Mouse (Mus musculus) A20 (cell line): Measurements from ENCODE around the gene Tk1.

Experiments used
- DNase-seq: peaks from one replicate; pipeline ENCODE4 v3.0.0-alpha.2; 2011; ENCODE audit warnings: low read depth, low spot score

Tk1 gene

GRCm38 (mm10) chr11:117825333-117826101 is at the start of gene Tk1, which contains the start of gene Afmid:
Tk1 (minus strand) TSS chr11:117826092.
Afmid (plus strand) TSS chr11:117825924.
- peak; percentile 92 for DNase-seq

DNA sequence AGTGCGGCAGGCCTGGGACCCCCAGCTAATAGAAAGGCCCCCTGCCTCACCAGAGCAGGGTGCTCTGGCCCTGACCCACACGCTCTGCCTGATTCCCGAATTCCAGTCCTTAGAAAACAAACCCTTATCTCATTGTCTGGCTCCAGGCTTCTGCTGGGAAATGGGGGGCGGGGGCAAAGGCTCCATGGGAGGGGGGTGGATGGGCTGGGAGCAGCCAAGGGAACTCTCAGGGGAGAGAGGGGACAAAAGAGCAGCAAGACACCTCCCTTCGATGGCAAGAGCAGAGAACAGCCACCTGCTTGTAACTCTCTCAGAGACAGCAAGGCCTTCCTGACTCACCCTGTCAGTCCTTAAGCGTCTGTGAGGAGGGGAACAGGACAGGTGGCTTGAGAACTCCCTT is 49.8 kb upstream of the Tk1 start:
- no peak for DNase-seq

DNA sequence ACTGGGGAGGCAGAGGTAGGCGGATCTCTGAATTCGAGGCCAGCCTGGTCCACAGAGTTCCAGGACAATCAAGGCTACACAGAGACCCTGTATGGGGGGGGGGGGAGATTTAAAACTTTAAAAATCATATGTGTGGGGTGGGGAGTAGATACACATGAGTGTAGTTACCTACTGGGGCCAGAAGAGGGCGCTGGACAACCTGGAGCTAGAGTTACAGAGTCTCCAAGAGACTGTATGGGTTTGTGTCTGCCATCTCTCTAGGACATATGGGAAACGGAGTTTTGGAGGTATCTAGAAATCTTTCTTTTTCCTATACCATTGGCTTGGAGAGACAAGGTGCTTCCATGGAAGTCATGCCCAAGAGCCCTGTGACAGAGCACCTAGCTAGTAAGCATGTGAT is 48.5 kb upstream of the Tk1 start:
- DNase-seq, result peak; percentile 39

GRCm38 (mm10) chr11:117872861-117873608 is 47.1 kb upstream of the Tk1 start, which contains the start of gene Tha1:
Tha1 (minus strand) TSS chr11:117873481.
- DNase-seq, result no peak

DNA sequence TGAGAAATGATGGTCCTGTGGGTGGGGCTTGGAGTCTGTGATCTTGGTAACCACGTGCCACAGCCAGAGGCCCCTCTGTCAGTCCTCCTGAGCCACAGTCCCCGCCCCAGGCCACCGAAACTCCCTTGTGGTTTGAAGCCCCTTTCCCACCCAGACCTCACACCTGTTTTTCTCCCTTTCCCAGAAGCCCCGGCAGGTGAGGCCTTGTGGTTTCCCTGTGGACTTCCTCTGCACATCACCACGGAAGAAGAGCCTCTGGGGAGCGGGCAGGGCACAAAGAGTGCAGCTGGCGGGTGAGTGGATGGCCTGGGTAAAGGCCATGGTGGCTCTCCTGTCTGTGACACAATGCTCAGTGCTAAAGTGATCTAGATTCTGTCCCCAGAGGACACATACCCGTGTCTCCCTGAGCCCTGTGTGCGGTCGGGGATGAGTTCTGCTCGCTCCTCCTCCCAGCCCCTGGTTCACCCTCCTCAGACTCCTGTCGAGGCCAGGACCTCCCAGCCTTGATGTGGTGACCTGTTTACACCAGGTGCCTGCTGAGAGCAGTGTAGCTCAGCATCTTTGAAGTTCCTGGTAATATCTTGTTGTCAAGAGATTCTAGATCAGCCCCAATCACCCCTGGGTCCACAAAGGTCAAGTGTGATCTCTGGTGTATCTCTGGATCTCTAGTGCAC is 46.2 kb upstream of the Tk1 start:
- DNase-seq, result no peak

- DNase-seq, result no peak
Measured at GRCm38 (mm10) chr11:117871376-117871775, 45.5 kb upstream of the Tk1 start.

GRCm38 (mm10) chr11:117870688-117871365 is 44.9 kb upstream of the Tk1 start:
- DNase-seq, result peak; percentile 72

GRCm38 (mm10) chr11:117865988-117866387 is 40.1 kb upstream of the Tk1 start:
- DNase-seq, result peak; percentile 52

DNA sequence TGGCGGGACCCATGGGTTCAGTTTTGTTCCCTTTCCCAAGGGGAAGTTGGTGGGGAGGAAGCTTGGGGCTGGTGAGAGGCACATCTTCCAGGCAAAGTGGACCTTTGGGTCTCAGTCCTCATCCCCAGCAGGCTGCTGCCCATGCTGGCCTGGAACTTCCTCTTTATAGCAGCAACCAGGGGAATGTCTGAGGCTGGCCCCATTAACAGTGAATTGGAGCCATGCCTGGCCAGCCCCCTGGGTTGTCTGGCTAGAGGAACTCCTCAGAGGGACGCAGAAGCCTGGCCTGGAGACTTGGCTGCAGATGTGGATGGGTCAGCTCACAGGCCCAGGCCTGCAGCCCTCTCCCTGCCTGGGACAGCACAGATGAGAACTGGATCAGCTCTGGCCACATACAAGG is 38.9 kb upstream of the Tk1 start:
- no peak for DNase-seq

DNA sequence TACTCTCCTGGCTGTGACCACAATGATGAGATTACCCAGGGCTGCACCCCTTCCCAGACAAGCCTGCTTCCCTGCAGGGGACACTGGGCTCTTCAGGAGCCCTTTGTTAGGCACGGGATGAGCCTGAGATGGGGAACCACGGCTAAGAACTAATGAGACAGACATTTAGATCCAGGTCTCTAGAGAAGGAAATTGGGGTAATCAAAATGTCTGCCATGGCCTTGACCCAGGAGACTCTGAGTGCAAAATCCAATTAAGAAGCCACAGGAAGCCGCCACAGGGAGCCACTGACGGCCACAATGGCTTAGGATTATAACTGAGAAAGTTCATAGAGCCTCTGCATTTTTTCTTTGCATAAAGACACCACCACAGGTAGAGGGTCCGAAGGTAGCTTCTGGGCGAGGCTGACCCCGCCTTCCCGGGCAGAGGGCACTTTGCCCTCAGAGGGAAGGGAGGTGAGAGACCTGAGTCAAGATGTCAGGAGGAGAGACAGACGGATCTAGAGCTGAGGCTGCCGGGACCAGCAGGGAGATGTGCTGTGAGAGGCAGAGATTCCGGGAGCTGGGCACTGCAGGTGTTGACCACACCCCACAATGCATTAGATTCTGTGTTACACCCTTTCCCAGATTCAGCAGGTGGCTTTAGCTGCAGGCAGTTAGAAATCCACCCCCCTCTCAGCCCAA is 37.4 kb upstream of the Tk1 start:
- no peak for DNase-seq

DNA sequence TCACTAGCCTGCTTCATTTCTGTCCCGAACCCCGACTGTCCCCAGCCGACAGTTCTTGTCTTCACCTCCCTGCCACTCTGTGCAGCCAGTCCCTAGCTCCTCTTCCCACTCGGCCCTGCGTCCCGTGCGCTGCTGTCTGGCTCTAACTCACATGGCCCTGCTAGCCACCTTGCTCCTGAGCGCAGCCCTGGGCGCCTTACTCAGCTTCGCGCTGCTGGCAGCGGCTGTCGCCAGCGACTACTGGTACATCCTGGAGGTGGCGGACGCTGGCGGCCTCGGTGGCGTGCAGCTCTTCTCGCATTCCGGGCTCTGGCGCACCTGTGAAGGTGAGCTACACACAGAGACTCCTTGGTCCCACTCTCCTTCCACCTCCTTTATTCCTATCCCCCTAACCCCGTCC is 34.7 kb upstream of the Tk1 start, which contains the start of gene Tmem235:
Gene Tmem235, plus strand, starts transcription at position 152 of the 400 bp plus-strand sequence.
- DNase-seq, result no peak

DNA sequence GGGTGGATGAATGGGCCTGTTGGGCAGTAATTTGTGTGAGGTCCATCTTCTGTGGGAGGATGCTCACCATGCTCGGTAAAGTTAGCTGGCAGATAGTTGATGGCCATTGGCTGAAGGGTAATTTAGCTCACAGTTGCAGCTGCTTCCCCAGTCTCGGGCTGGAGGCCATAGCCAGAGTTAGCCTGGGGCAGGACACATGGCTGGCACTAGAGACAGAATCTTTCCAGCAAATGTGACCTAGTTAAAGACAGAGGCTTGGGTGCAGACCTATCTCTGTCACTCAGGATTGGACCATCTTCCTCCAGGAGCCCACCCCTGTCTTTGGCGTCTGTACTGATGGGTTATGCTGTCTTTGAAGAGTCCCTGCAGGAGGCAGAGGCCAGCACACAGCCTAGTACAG is 32.5 kb upstream of the Tk1 start:
- no peak for DNase-seq

DNA sequence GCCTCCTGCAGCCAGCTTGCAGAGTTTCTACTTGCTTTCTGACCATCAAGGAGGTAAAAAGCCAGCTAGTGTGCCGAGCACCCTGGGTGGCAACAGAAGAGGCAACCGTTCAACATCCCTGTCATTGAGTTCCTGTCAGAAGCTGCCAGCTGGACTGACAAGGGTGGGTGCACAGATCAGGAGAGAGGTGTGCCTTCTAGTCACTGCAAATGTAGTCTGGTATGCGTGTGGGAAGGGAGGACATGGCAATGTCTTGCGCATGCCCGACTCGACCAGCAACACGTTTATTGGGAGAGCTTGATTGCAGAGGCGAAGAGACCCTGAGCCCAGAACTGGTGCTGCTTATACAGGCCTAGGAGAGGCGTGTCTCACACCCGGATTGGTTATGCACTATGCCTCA is 31.6 kb upstream of the Tk1 start:
- DNase-seq, result no peak

DNA sequence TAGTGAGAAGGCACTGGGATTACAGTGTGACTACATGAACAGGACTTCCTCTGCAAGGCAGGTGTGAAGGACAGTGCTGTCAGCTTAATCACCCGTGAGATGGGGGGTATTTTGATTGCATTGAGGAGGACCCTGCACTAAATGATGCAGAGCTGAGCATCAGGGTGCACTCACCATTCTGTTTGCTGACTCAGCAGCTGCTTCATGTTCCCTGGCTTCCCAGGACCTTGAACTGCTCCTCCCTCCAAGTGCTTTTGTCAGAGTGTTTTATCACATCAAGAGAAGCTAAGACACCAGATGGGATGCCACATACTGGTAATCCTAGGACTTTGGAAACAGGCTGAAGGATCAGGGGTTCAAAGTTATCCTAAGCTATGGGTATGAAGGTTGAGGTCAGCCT is 30.1 kb upstream of the Tk1 start:
- no peak for DNase-seq

GRCm38 (mm10) chr11:117855360-117855759 is 29.5 kb upstream of the Tk1 start:
- no peak for DNase-seq

DNA sequence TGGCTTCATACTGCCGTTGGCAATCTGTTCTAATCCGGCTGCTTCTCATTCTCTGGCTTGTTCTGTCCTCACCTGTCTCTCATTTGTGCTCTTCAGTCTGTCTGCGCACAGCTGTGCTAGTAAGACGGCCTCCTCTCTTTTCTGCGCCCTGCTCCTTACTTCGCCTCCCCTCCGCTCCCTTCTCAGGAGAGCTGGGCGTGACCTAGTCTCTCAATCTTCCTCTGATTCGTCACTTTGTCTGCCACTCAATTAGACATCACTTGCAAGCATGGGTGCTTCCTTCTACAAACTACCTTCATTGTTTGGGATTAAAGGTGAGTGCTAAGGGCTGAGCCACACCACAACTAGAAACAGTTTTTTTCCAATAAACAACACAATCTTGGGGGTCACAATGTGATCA is 28.3 kb upstream of the Tk1 start:
- no peak for DNase-seq

DNA sequence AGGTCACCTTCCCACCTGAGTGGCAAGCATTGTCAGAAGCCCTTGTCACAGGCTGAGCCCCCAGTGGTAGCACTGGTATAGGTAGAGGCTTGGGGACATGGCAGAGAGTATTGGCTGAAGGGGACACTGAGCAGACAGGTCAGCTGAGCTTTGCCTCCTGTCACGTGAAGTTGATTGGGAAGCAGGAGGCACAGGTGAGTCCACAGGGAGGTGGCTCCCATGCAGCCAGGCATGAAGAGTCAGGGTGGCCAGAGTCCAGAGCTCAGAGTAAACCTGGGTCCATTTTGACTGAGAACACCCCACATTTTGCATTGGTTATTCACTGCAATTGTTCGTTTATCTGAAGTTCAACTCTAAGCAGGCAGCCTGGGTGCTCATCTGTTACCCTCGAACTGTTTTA is 27.0 kb upstream of the Tk1 start:
- DNase-seq, result no peak

- DNase-seq, result peak; percentile 98
Measured at GRCm38 (mm10) chr11:117848985-117849671, 23.2 kb upstream of the Tk1 start, which contains the start of gene Birc5. Birc5 (plus strand) TSS chr11:117849251.

- peak; percentile 77 for DNase-seq
Measured at GRCm38 (mm10) chr11:117848271-117848984, 22.5 kb upstream of the Tk1 start.
